Mouse (Mus musculus) lung, postnatal 0 days (tissue): ENCODE measurements around the gene Nacad.

Experiments
- CTCF ChIP-seq: IDR thresholded peaks from 2 replicates; pipeline ENCODE4 v1.5.1; 2016; ENCODE audit warnings: antibody characterized with exemption, mild to moderate bottlenecking
- EP300 ChIP-seq: IDR thresholded peaks from 2 replicates; pipeline ENCODE4 v1.6.1; 2016; ENCODE audit warnings: antibody characterized with exemption, mild to moderate bottlenecking, control low read depth

DNA sequence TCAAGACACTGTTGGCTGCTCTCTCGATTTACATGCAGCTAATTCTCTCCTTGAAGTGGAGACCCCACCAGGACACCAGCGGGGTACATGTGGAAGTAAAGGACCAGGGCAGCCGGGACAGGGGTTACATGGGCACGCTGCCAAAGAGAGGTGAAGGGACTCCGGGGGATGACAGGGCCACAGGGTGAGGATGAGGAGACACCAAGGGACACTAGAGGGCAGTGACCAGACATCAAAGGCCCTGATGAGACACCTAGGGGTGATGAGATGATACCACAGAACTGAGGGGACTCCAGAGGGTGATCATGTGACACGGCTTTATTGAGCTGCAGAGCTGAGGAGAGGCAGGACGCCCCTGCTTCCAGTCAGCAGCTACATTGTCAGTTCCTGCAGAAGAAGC lies 8.3 kb downstream of the Nacad start:
- TF ChIP-seq CTCF (0 out of 2 replicates have a peak, but pooled peaks have one; percentile 8), EP300 (no peak)
